Mouse (Mus musculus) induced T-regulatory cell, adult 2 months (primary cell): Measurements from ENCODE around the gene Zfp110.
A peak's percentile ranks its signal among the peaks of the same experiment; 100 is the strongest.

Experiments used
- DNase-seq: peaks from one replicate; pipeline ENCODE4 v3.0.0-alpha.2; 2012; ENCODE audit warnings: low read depth

Zfp110 gene

DNA sequence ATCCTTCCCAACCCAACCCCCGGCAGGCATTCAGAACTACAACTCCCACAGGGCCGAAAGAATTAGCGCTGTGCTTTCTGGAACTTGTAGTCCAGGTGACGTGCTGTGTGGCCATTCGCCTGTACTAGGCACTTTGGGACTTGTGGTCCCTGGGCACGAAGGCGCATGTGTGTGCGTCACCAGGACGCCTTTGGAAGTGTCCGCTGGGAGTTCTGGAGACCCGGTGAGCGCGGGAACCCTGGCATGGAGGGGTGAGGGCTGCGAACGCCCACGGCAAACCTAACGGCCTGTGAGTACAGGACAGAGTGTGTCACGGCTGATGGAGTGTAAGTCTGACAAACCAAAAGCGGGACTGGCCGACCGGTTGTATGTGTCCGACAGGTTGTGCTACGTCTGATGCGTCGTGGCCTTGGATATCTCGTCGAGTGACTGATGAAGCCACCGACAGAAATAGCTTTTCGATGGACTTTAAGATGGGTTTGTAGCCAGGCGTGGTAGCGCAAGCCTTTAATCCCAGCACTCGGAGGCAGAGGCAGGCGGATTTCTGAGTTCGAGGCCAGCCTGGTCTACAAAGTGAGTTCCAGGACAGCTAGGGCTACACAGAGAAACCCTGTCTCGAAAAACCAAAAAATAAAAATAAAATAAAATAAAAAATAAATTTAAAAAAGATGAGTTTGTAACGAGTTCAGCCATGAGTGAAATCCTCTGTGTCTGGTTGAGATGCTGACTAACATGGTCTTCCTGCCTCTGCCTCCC, 63.3 kb downstream of the Zfp110 start, which contains the start of gene Zscan22:
TSS of gene Zscan22 (plus strand) at position 161 of the 756 bp plus-strand sequence.
- DNase-seq: peak; percentile 90
